Mouse (Mus musculus) adrenal gland, postnatal 25 days (tissue): Measurements from ENCODE around the gene Khdc4. TPM values are rescaled to one million over a fixed set of nuclear protein-coding genes. Genes with fewer than 3 reads are reported as not detected.
A peak's percentile ranks its signal among the peaks of the same experiment; 100 is the strongest.
"Not testable (repeated sequence)": the region's sequence is repeated elsewhere in the genome, so short reads cannot be mapped to it uniquely, and the experiment has no call there.

Source experiments
- DNase-seq: peaks from one replicate; pipeline ENCODE4 v3.0.0; 2021; ENCODE audit warnings: mixed read lengths
- total RNA-seq: library from RNA; stranded (reverse); gene quantifications from 2 replicates; pipeline ENCODE4 v1.2.3, GENCODE M21; 2021

The Khdc4 gene
- total RNA-seq, 1 experiment from 2014 or later, result 64.9 TPM

- DNase-seq, result no peak
Observed at GRCm38 (mm10) chr3:88658441-88659127, 27.0 kb upstream of the Khdc4 start.

GRCm38 (mm10) chr3:88659798-88660197 lies 25.8 kb upstream of the Khdc4 start:
- no peak for DNase-seq

- no peak for DNase-seq
Observed at GRCm38 (mm10) chr3:88664095-88664494, 21.5 kb upstream of the Khdc4 start.

- DNase-seq, result peak; percentile 56
Observed at GRCm38 (mm10) chr3:88677399-88677798, 8.2 kb upstream of the Khdc4 start.

- DNase-seq, result no peak
Observed at GRCm38 (mm10) chr3:88683814-88684213, 1.8 kb upstream of the Khdc4 start.

- no peak for DNase-seq
Observed at GRCm38 (mm10) chr3:88684236-88684979, 1.2 kb upstream of the Khdc4 start.

GRCm38 (mm10) chr3:88685958-88686451 lies 402 bp downstream of the Khdc4 start:
- DNase-seq, result peak; percentile 47

GRCm38 (mm10) chr3:88686734-88687611 lies 1.4 kb downstream of the Khdc4 start:
- DNase-seq, result no peak

GRCm38 (mm10) chr3:88689079-88689478 lies 3.5 kb downstream of the Khdc4 start:
- no peak for DNase-seq

- no peak for DNase-seq
Observed at GRCm38 (mm10) chr3:88695545-88695944, 9.9 kb downstream of the Khdc4 start.

- DNase-seq, result no peak
Observed at GRCm38 (mm10) chr3:88698051-88698450, 12.4 kb downstream of the Khdc4 start.

- DNase-seq, result no peak
Observed at GRCm38 (mm10) chr3:88698834-88699233, 13.2 kb downstream of the Khdc4 start.

GRCm38 (mm10) chr3:88700247-88700646 lies 14.6 kb downstream of the Khdc4 start:
- DNase-seq, result no peak

GRCm38 (mm10) chr3:88701222-88701621 lies 15.6 kb downstream of the Khdc4 start:
- DNase-seq, result no peak

GRCm38 (mm10) chr3:88713709-88714108 lies 28.1 kb downstream of the Khdc4 start:
- DNase-seq, result no peak

GRCm38 (mm10) chr3:88714725-88715124 lies 29.1 kb downstream of the Khdc4 start:
- DNase-seq, result no peak

GRCm38 (mm10) chr3:88715716-88716115 lies 30.1 kb downstream of the Khdc4 start:
- DNase-seq, result not testable (repeated sequence)

GRCm38 (mm10) chr3:88716399-88717197 lies 31.0 kb downstream of the Khdc4 start, which contains the start of gene Rit1:
Gene Rit1 (plus strand): TSS chr3:88716838.
- peak; percentile 90 for DNase-seq

GRCm38 (mm10) chr3:88717198-88717798 lies 31.7 kb downstream of the Khdc4 start:
- DNase-seq, result peak; percentile 20

GRCm38 (mm10) chr3:88717831-88718230 lies 32.2 kb downstream of the Khdc4 start:
- DNase-seq, result no peak

GRCm38 (mm10) chr3:88719098-88719497 lies 33.5 kb downstream of the Khdc4 start:
- peak; percentile 31 for DNase-seq
